Mouse (Mus musculus) stomach, postnatal 0 days (tissue): ENCODE measurements around the gene Fam118a.

Experiments used
- CTCF ChIP-seq: IDR thresholded peaks from 2 replicates; pipeline ENCODE4 v1.5.1; 2016; ENCODE audit warnings: antibody characterized with exemption, low read depth, mild to moderate bottlenecking, moderate library complexity
- EP300 ChIP-seq: optimal IDR thresholded peaks from 2 replicates; pipeline ENCODE3; 2016; ENCODE audit warnings: antibody characterized with exemption

DNA sequence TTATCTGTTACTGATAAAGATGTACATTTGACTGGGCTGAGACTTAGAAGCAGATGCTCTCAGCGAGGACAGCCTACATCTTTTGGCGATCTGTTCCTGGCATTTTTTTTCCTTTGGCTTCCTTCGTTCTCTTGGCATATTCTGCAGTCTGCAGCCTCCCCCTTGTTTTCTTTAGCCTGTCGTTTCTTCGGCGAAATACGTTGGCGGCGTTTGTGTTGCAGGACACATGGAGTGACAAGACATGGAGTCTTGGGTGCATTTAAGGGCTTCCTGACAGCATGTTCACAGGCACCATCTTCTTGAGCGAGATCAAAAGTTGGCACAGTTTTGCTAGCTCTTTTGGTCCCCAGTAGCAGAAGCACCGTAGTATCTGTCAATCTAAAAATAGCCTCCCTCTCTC, 13.0 kb upstream of the Fam118a start:
- no peak for TF ChIP-seq CTCF
- TF ChIP-seq EP300 = no peak
